Mouse (Mus musculus) C3H10T1/2 (cell line): ENCODE data around the gene Grik3. TPM values are rescaled to one million over a fixed set of nuclear protein-coding genes. Genes with fewer than 3 reads are reported as not detected.

Source experiments
- polyA plus RNA-seq, 2 experiments: library from polyadenylated mRNA; unstranded; fragments of >200 nt; fragmentation: generic; extraction: Trizol; gene quantifications; one replicate each; pipeline ENCODE4 v1.2.1; 2012; ENCODE audit warnings: missing spikeins in 2 of 2

Grik3 gene
- not detected for polyA plus RNA-seq

DNA sequence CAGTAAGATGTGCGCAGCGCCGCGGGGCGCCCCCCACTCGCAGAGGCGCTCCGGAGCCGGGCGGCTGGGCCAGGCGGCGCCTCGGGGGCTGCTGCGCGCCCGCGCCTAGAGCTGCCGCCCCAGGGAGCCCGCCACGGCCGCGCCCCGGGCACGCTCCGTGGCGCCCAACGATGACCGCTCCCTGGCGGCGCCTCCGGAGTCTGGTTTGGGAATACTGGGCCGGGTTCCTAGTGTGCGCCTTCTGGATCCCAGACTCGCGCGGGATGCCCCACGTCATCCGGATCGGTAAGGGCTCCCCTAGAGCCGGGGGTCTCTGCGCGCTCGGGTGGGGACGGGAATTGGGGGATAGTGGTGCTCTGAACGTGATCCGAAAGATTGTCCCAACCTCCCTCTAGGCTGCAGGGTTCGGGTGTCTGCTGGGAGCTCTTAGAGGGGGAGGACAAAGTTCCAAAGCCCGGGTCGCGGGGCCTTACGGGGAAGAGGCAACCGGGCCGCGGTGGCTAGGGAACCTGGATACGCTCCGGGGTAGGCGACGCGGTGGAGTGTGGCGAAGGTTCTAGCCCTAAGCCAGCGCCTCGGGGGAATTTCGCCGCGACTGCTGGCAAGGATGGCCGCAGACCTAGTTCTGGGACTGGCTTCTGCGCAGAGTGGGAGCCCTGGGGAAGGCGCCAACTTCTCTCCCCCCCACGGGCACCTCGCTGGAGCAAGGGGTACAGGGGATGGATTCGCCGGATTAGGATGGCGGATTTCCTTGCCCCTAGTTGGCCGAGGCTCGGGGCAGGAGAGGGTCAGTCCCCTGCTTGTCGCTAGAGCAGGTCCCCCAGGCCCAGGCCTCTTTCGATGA, at the start of gene Grik3:
Gene Grik3, plus strand, starts transcription at position 40 of the 844 bp plus-strand sequence.

